Mouse (Mus musculus): ENCODE data around the gene Atp2a1.

GRCm38 (mm10) chr7:126460623-126461399, 2.1 kb downstream of the Atp2a1 start:
- TF ChIP-seq CTCF (IDR thresholded peaks at IDR 0.05; ENCODE audit: borderline replicate concordance, control insufficient read depth, extremely low read depth, insufficient read depth, low read length, poor library complexity) (no peak), POLR2A (IDR thresholded peaks at IDR 0.05; ENCODE audit: control insufficient read depth, extremely low read depth, insufficient read depth, low read length, poor library complexity) (no peak)
